Mouse (Mus musculus): ENCODE results near the gene Hist1h4i. TPM values are rescaled to one million over a fixed set of nuclear protein-coding genes. Genes with fewer than 3 reads are reported as not detected.
"Not testable (repeated sequence)": the region's sequence is repeated elsewhere in the genome, so short reads cannot be mapped to it uniquely, and the experiment has no call there.

Hist1h4i gene
- 5.8 and 5.9 TPM in 2 replicates for polyA plus RNA-seq (2015; fragmentation: Nextera tagmentation; extraction: Ambion mirVana)

DNA sequence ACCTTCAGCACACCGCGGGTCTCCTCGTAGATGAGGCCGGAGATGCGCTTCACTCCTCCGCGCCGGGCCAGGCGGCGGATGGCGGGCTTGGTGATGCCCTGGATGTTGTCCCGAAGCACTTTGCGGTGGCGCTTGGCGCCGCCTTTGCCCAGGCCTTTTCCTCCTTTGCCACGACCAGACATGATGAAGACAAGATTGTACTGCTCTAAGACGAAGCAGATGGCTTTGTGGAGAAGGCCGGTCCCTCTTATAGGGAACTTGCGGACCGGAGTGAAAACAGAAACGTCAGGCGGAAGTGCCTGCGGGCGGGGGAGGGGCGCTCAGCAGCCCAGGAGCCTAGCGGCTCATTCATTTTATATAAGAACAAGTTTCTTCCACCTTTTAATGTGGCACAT lies at the start of gene Hist1h4i:
Gene Hist1h4i, minus strand, starts transcription at position 221 of the 395 bp plus-strand sequence.
- not testable (repeated sequence) for H3K9me3 ChIP-seq (ENCODE audit: control insufficient read depth, low read length); H3K27me3 ChIP-seq (ENCODE audit: control insufficient read depth, insufficient read depth, low read length); H3K4me1 ChIP-seq (replicated peaks; ENCODE audit: control insufficient read depth, insufficient read depth); H3K36me3 ChIP-seq (ENCODE audit: control insufficient read depth, insufficient read depth, low read length)
- H3K4me2 ChIP-seq (replicated peaks; ENCODE audit: low read depth): peak within 1 kb of the TSS; percentile 58
- peak within 1 kb of the TSS; percentile 43 for H3K9ac ChIP-seq (ENCODE audit: low read length)
- TF ChIP-seq CTCF (IDR thresholded peaks at IDR 0.05; ENCODE audit: low read depth) (0 out of 2 replicates have a peak, but pooled peaks have one; percentile 5), EP300 (optimal IDR thresholded peaks at IDR 0.05) (peak; percentile 94)
- H3K27ac ChIP-seq (replicated peaks): peak within 1 kb of the TSS; percentile 78
- ATAC-seq (ENCODE audit: low FRiP score, low TSS enrichment) (peak; percentile 76), DNase-seq (ENCODE audit: low spot score) (peak; percentile 91)
- whole genome bisulfite sequencing: 1% methylated on average over 20 of the region's 27 CpGs
- H3K4me3 ChIP-seq (ENCODE audit: low read depth, low read length): peak within 1 kb of the TSS; percentile 35

DNA sequence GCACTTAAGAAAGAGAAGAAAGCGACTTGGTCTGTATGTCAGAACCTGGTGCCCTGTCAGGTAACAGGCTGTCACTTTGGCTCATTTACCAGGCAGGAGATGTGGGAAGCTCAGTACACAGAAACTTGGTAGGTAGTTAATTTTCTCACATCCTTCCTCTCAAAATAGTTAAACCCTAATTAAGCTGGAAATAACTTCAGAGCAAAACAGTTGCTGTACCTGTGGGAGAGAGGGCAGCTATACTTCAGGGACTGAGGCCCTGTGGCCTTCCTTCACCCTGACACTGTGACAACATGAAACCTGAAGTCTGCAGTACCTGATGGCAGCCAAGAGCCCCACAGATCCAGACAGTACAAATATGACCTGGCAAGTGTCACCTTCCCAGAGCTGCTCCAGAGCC lies 43.0 kb upstream of the Hist1h4i start, which contains the start of gene Vmn1r188:
Gene Vmn1r188, plus strand, starts transcription at position 301 of the 400 bp plus-strand sequence.
- not testable (repeated sequence) for DNase-seq (ENCODE audit: low spot score); H3K27me3 ChIP-seq (ENCODE audit: control insufficient read depth, insufficient read depth, low read length); ATAC-seq (ENCODE audit: low FRiP score, low TSS enrichment); H3K4me2 ChIP-seq (replicated peaks; ENCODE audit: low read depth); H3K4me1 ChIP-seq (replicated peaks; ENCODE audit: control insufficient read depth, insufficient read depth); H3K9ac ChIP-seq (ENCODE audit: low read length); H3K36me3 ChIP-seq (ENCODE audit: control insufficient read depth, insufficient read depth, low read length); H3K27ac ChIP-seq (replicated peaks); H3K9me3 ChIP-seq (ENCODE audit: control insufficient read depth, low read length); H3K4me3 ChIP-seq (ENCODE audit: low read depth, low read length)
- WGBS: 85% methylated on average over 1 of the region's 1 CpGs

DNA sequence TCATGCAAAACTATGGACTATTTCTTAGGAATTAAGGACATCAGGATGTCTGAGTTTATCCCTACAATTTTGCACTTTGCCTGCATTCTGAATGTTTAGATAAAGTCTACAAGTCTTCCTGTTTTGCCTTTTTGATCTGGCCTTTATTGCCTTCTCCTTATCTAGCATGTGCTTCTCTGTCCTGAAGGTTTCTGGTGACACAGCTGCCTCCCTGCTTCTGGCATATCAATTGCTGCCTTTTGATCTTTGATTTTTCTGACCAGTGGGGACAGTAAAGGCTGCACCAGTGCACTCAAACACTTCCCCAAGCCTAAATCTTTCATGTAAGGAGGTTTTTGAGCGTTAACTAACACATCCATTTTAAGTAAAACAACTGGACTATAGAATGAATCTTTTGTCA lies 22.3 kb upstream of the Hist1h4i start:
- TF ChIP-seq CTCF (IDR thresholded peaks at IDR 0.05; ENCODE audit: low read depth) (no peak), EP300 (optimal IDR thresholded peaks at IDR 0.05) (no peak)
- ATAC-seq (ENCODE audit: low FRiP score, low TSS enrichment) (no peak), DNase-seq (ENCODE audit: low spot score) (no peak)
- Histone ChIP-seq H3K4me1 (replicated peaks; ENCODE audit: control insufficient read depth, insufficient read depth) (no peaks in the 10 kb centered on the region), H3K36me3 (ENCODE audit: control insufficient read depth, insufficient read depth, low read length) (no peaks in the 10 kb centered on the region), H3K9ac (ENCODE audit: low read length) (no peak overlapping the region), H3K9me3 (ENCODE audit: control insufficient read depth, low read length) (no peaks in the 10 kb centered on the region), H3K27me3 (ENCODE audit: control insufficient read depth, insufficient read depth, low read length) (no peaks in the 10 kb centered on the region), H3K4me2 (replicated peaks; ENCODE audit: low read depth) (no peak overlapping the region), H3K4me3 (ENCODE audit: low read depth, low read length) (no peak overlapping the region), H3K27ac (replicated peaks) (no peak overlapping the region)
- WGBS: 53% methylated on average over 1 of the region's 1 CpGs

DNA sequence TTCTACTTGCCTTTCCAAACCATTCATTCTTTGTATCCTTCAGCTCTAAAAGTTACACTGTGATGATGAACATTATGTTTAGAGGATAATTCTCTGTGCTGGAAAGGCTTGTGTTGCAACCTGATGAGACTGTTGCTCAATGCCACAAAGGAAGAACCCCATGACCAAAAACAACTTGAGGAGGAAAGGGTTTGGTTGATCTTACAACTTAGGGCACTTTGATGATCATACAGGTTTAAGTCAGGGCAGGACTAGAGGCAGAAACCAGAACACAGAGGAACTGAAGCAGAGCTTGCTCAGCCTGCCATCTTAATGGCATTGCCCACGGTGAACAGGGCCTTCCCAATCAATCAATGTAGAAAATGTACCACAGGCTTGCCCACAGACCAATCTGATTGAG lies 20.3 kb upstream of the Hist1h4i start:
- no peak for ATAC-seq (ENCODE audit: low FRiP score, low TSS enrichment)
- Histone ChIP-seq H3K4me3 (ENCODE audit: low read depth, low read length) (no peak overlapping the region), H3K27me3 (ENCODE audit: control insufficient read depth, insufficient read depth, low read length) (no peaks in the 10 kb centered on the region), H3K4me2 (replicated peaks; ENCODE audit: low read depth) (no peak overlapping the region), H3K9ac (ENCODE audit: low read length) (no peak overlapping the region), H3K27ac (replicated peaks) (no peak overlapping the region), H3K4me1 (replicated peaks; ENCODE audit: control insufficient read depth, insufficient read depth) (no peaks in the 10 kb centered on the region), H3K36me3 (ENCODE audit: control insufficient read depth, insufficient read depth, low read length) (no peaks in the 10 kb centered on the region), H3K9me3 (ENCODE audit: control insufficient read depth, low read length) (no peaks in the 10 kb centered on the region)
- WGBS: 63% methylated on average over 1 of the region's 1 CpGs
- TF ChIP-seq EP300 (optimal IDR thresholded peaks at IDR 0.05) (no peak), CTCF (IDR thresholded peaks at IDR 0.05; ENCODE audit: low read depth) (no peak)
- no peak for DNase-seq (ENCODE audit: low spot score)

DNA sequence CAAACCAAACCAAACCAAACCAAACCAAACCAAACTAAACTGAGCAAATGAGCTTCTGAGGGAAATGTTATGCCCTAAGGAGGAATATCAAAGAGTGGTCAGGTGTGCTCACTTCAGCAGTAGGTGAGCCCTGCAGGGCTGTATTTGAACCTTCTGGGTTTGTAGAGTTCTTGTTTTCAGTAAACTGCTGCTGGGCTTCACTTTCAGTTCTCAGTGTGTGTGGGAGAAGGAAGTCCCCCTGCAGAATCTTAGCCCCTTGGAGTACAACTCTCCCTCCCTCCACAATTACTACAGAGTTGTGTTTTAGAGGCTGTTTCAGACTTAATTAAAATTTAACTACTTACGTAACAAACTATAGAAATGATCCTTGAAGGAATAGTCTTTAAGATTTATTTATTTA lies 12.6 kb upstream of the Hist1h4i start:
- no peak for ATAC-seq (ENCODE audit: low FRiP score, low TSS enrichment)
- H3K4me1 ChIP-seq (replicated peaks; ENCODE audit: control insufficient read depth, insufficient read depth): no peaks in the 10 kb centered on the region
- H3K4me3 ChIP-seq (ENCODE audit: low read depth, low read length): no peak overlapping the region
- H3K27me3 ChIP-seq (ENCODE audit: control insufficient read depth, insufficient read depth, low read length): no peaks in the 10 kb centered on the region
- no peak for DNase-seq (ENCODE audit: low spot score)
- H3K36me3 ChIP-seq (ENCODE audit: control insufficient read depth, insufficient read depth, low read length): no peaks in the 10 kb centered on the region
- no peaks in the 10 kb centered on the region for H3K9me3 ChIP-seq (ENCODE audit: control insufficient read depth, low read length)
- TF ChIP-seq EP300 (optimal IDR thresholded peaks at IDR 0.05) (no peak), CTCF (IDR thresholded peaks at IDR 0.05; ENCODE audit: low read depth) (no peak)
- H3K4me2 ChIP-seq (replicated peaks; ENCODE audit: low read depth): no peak overlapping the region
- WGBS: 95% methylated on average over 1 of the region's 1 CpGs
- no peak overlapping the region for H3K27ac ChIP-seq (replicated peaks)
- H3K9ac ChIP-seq (ENCODE audit: low read length): no peak overlapping the region

DNA sequence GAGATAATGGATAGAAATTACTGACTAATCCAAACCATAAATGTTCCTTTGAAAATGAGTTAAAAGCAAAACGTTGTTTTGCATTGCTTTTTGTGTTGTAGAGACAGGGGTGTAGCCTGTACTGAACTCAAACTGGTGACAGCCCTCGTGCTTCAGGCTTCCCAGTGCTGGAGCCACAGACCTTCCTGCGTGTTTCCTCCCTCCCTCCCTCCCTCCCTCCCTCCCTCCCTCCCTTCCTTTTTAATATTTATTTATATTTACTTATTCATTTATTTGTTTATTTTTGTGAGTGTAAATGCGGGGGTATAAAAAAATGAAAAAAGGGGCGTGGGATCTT lies 10.3 kb upstream of the Hist1h4i start:
- no peak for ATAC-seq (ENCODE audit: low FRiP score, low TSS enrichment)

More for the DNA sequence above, 10.3 kb upstream of the Hist1h4i start:
- DNase-seq (ENCODE audit: low spot score): no peak
- WGBS: 12% methylated on average over 5 of the region's 5 CpGs
- Histone ChIP-seq H3K4me1 (replicated peaks; ENCODE audit: control insufficient read depth, insufficient read depth) (no peaks in the 10 kb centered on the region), H3K4me3 (ENCODE audit: low read depth, low read length) (peak overlapping the region; percentile 40), H3K36me3 (ENCODE audit: control insufficient read depth, insufficient read depth, low read length) (no peaks in the 10 kb centered on the region), H3K27ac (replicated peaks) (peak overlapping the region; percentile 45), H3K9me3 (ENCODE audit: control insufficient read depth, low read length) (no peaks in the 10 kb centered on the region), H3K9ac (ENCODE audit: low read length) (peak overlapping the region; percentile 48), H3K4me2 (replicated peaks; ENCODE audit: low read depth) (peak overlapping the region; percentile 67), H3K27me3 (ENCODE audit: control insufficient read depth, insufficient read depth, low read length) (no peaks in the 10 kb centered on the region)
- TF ChIP-seq EP300 (optimal IDR thresholded peaks at IDR 0.05) (no peak), CTCF (IDR thresholded peaks at IDR 0.05; ENCODE audit: low read depth) (no peak)
